Mouse (Mus musculus): Measurements from ENCODE around the gene Pdcd1. TPM values are rescaled to one million over a fixed set of nuclear protein-coding genes. Genes with fewer than 3 reads are reported as not detected.
"Not testable (repeated sequence)": the region's sequence is repeated elsewhere in the genome, so short reads cannot be mapped to it uniquely, and the experiment has no call there.

The Pdcd1 gene
- total RNA-seq, 1 experiment: 0.45 TPM

- no peak for DNase-seq (ENCODE audit: low read depth, low spot score)
- H3K27ac ChIP-seq (ENCODE audit: insufficient read depth, low read depth, low read length, poor library complexity, severe bottlenecking): no peak overlapping the region
- H3K36me3 ChIP-seq (ENCODE audit: control insufficient read depth, insufficient read depth, low read length, poor library complexity, severe bottlenecking): no peaks in the 10 kb centered on the region
- no peak overlapping the region for H3K9ac ChIP-seq (ENCODE audit: insufficient read depth, low read depth, low read length, poor library complexity, severe bottlenecking)
- H3K9me3 ChIP-seq (ENCODE audit: control insufficient read depth, insufficient read depth, low read depth, low read length): no peaks in the 10 kb centered on the region
- no peaks in the 10 kb centered on the region for H3K4me1 ChIP-seq (ENCODE audit: control insufficient read depth in 2 of 2, insufficient read depth in 2 of 2, low read length in 2 of 2, poor library complexity in 1 of 2)
- no peak overlapping the region for H3K4me3 ChIP-seq (ENCODE audit: insufficient read depth in 1 of 2, low read depth in 1 of 2, low read length in 2 of 2, poor library complexity in 1 of 2, severe bottlenecking in 1 of 2)
- no peak for TF ChIP-seq MAFK (IDR thresholded peaks at IDR 0.05; ENCODE audit: insufficient read depth, low read depth, low read length)
- no peak for TF ChIP-seq ZNF384 (IDR thresholded peaks at IDR 0.05; ENCODE audit: low read depth, low read length)
- no peak for TF ChIP-seq HCFC1 (IDR thresholded peaks at IDR 0.05; ENCODE audit: borderline replicate concordance, insufficient read depth, low read length)
- no peak for TF ChIP-seq ZC3H11A (IDR thresholded peaks at IDR 0.05; ENCODE audit: borderline replicate concordance, low read depth, low read length)
- no peak for TF ChIP-seq CHD2 (IDR thresholded peaks at IDR 0.05; ENCODE audit: low read depth, low read length)
- in situ Hi-C loops (cut with MboI; ENCODE audit: low sequenced_read_pairs in 2 of 2, unreplicated experiment in 2 of 2): no loop called here
Measured at GRCm38 (mm10) chr1:94001023-94001422, 51.3 kb downstream of the Pdcd1 start.

GRCm38 (mm10) chr1:93991491-93991890 is 60.9 kb downstream of the Pdcd1 start:
- H3K36me3 ChIP-seq (ENCODE audit: control insufficient read depth, insufficient read depth, low read length, poor library complexity, severe bottlenecking); H3K4me3 ChIP-seq (ENCODE audit: insufficient read depth in 1 of 2, low read depth in 1 of 2, low read length in 2 of 2, poor library complexity in 1 of 2, severe bottlenecking in 1 of 2); H3K9me3 ChIP-seq (ENCODE audit: control insufficient read depth, insufficient read depth, low read depth, low read length); H3K27ac ChIP-seq (ENCODE audit: insufficient read depth, low read depth, low read length, poor library complexity, severe bottlenecking); H3K4me1 ChIP-seq (ENCODE audit: control insufficient read depth in 2 of 2, insufficient read depth in 2 of 2, low read length in 2 of 2, poor library complexity in 1 of 2); in situ Hi-C loops (cut with MboI; ENCODE audit: low sequenced_read_pairs in 2 of 2, unreplicated experiment in 2 of 2); DNase-seq (ENCODE audit: low read depth, low spot score); H3K9ac ChIP-seq (ENCODE audit: insufficient read depth, low read depth, low read length, poor library complexity, severe bottlenecking): not testable (repeated sequence)

GRCm38 (mm10) chr1:93991068-93991467 is 61.3 kb downstream of the Pdcd1 start:
- DNase-seq (ENCODE audit: low read depth, low spot score); H3K4me1 ChIP-seq (ENCODE audit: control insufficient read depth in 2 of 2, insufficient read depth in 2 of 2, low read length in 2 of 2, poor library complexity in 1 of 2); H3K27ac ChIP-seq (ENCODE audit: insufficient read depth, low read depth, low read length, poor library complexity, severe bottlenecking); H3K36me3 ChIP-seq (ENCODE audit: control insufficient read depth, insufficient read depth, low read length, poor library complexity, severe bottlenecking); H3K9me3 ChIP-seq (ENCODE audit: control insufficient read depth, insufficient read depth, low read depth, low read length); H3K9ac ChIP-seq (ENCODE audit: insufficient read depth, low read depth, low read length, poor library complexity, severe bottlenecking); in situ Hi-C loops (cut with MboI; ENCODE audit: low sequenced_read_pairs in 2 of 2, unreplicated experiment in 2 of 2); H3K4me3 ChIP-seq (ENCODE audit: insufficient read depth in 1 of 2, low read depth in 1 of 2, low read length in 2 of 2, poor library complexity in 1 of 2, severe bottlenecking in 1 of 2): not testable (repeated sequence)

GRCm38 (mm10) chr1:93990209-93990608 is 62.1 kb downstream of the Pdcd1 start, which contains the start of gene Gal3st2c:
Gene Gal3st2c, plus strand, starts transcription at chr1:93990509.
- H3K9me3 ChIP-seq (ENCODE audit: control insufficient read depth, insufficient read depth, low read depth, low read length); H3K27ac ChIP-seq (ENCODE audit: insufficient read depth, low read depth, low read length, poor library complexity, severe bottlenecking); DNase-seq (ENCODE audit: low read depth, low spot score); H3K9ac ChIP-seq (ENCODE audit: insufficient read depth, low read depth, low read length, poor library complexity, severe bottlenecking); H3K4me1 ChIP-seq (ENCODE audit: control insufficient read depth in 2 of 2, insufficient read depth in 2 of 2, low read length in 2 of 2, poor library complexity in 1 of 2); H3K36me3 ChIP-seq (ENCODE audit: control insufficient read depth, insufficient read depth, low read length, poor library complexity, severe bottlenecking); H3K4me3 ChIP-seq (ENCODE audit: insufficient read depth in 1 of 2, low read depth in 1 of 2, low read length in 2 of 2, poor library complexity in 1 of 2, severe bottlenecking in 1 of 2); in situ Hi-C loops (cut with MboI; ENCODE audit: low sequenced_read_pairs in 2 of 2, unreplicated experiment in 2 of 2): not testable (repeated sequence)

GRCm38 (mm10) chr1:93988786-93989185 is 63.6 kb downstream of the Pdcd1 start:
- Histone ChIP-seq H3K27ac (ENCODE audit: insufficient read depth, low read depth, low read length, poor library complexity, severe bottlenecking) (no peak overlapping the region), H3K4me3 (ENCODE audit: insufficient read depth in 1 of 2, low read depth in 1 of 2, low read length in 2 of 2, poor library complexity in 1 of 2, severe bottlenecking in 1 of 2) (no peak overlapping the region), H3K4me1 (ENCODE audit: control insufficient read depth in 2 of 2, insufficient read depth in 2 of 2, low read length in 2 of 2, poor library complexity in 1 of 2) (no peaks in the 10 kb centered on the region), H3K9ac (ENCODE audit: insufficient read depth, low read depth, low read length, poor library complexity, severe bottlenecking) (no peak overlapping the region), H3K36me3 (ENCODE audit: control insufficient read depth, insufficient read depth, low read length, poor library complexity, severe bottlenecking) (no peaks in the 10 kb centered on the region), H3K9me3 (ENCODE audit: control insufficient read depth, insufficient read depth, low read depth, low read length) (no peaks in the 10 kb centered on the region)
- TF ChIP-seq CHD2 (IDR thresholded peaks at IDR 0.05; ENCODE audit: low read depth, low read length): no peak
- no peak for TF ChIP-seq HCFC1 (IDR thresholded peaks at IDR 0.05; ENCODE audit: borderline replicate concordance, insufficient read depth, low read length)
- TF ChIP-seq ZC3H11A (IDR thresholded peaks at IDR 0.05; ENCODE audit: borderline replicate concordance, low read depth, low read length): no peak
- no peak for TF ChIP-seq ZNF384 (IDR thresholded peaks at IDR 0.05; ENCODE audit: low read depth, low read length)
- TF ChIP-seq MAFK (IDR thresholded peaks at IDR 0.05; ENCODE audit: insufficient read depth, low read depth, low read length): no peak
- no peak for DNase-seq (ENCODE audit: low read depth, low spot score)
- in situ Hi-C loops (cut with MboI; ENCODE audit: low sequenced_read_pairs in 2 of 2, unreplicated experiment in 2 of 2): no loop called here

Other genes with a start within 250 kb of the Pdcd1 start
- 23.2 and 26.5 TPM in 2 replicates for gene Ing5, start 248.6 kb downstream of the Pdcd1 start, total RNA-seq (2012; rRNA removed)
- 10.9 and 11.0 TPM in 2 replicates for gene D2hgdh, start 227.6 kb downstream of the Pdcd1 start, total RNA-seq (2012; rRNA removed)
- not detected in 2 replicates for gene Gal3st2, start 191.2 kb downstream of the Pdcd1 start, total RNA-seq (2012; rRNA removed)
- 0.16 TPM in 1 of 2 replicates, not detected in the other for gene Gal3st2b, start 134.2 kb downstream of the Pdcd1 start, total RNA-seq (2012; rRNA removed)
- gene Gal3st2c, start 62.0 kb downstream of the Pdcd1 start, total RNA-seq (2012; rRNA removed): 0.04 and 0.11 TPM in 2 replicates
- gene Neu4, start 32.1 kb downstream of the Pdcd1 start, total RNA-seq (2012; rRNA removed): 0.11 TPM in 1 of 2 replicates, not detected in the other